Mouse (Mus musculus): ENCODE data around the gene Aldh1l2. TPM values are rescaled to one million over a fixed set of nuclear protein-coding genes. Genes with fewer than 3 reads are reported as not detected.
A peak's percentile ranks its signal among the peaks of the same experiment; 100 is the strongest.
"Not testable (repeated sequence)": the region's sequence is repeated elsewhere in the genome, so short reads cannot be mapped to it uniquely, and the experiment has no call there.

Aldh1l2 gene
- polyA plus RNA-seq, 1 experiment from 2014 or later: 0.24 TPM

- Histone ChIP-seq H3K36me3 (no peaks in the 10 kb centered on the region), H3K27ac (no peak overlapping the region), H3K4me3 (replicated peaks) (peak overlapping the region; percentile 41), H3K9ac (no peak overlapping the region), H3K4me1 (replicated peaks) (peaks cover 4% of the 10 kb centered on the region; the same call in 1 of the 2 replicates), H3K27me3 (peaks cover 43% of the 10 kb centered on the region), H3K4me2 (peak overlapping the region; percentile 64), H3K9me3 (replicated peaks) (no peaks in the 10 kb centered on the region)
- WGBS (ENCODE audit: insufficient replicate concordance): 11% methylated on average over 27 of the region's 27 CpGs
- ATAC-seq (ENCODE audit: low read depth) (no peak), DNase-seq (no peak)
These were observed 556 bp downstream of the Aldh1l2 start for GRCm38 (mm10) chr10:83533258-83533909.

- Histone ChIP-seq H3K9ac (no peak overlapping the region), H3K4me1 (replicated peaks) (peaks cover 4% of the 10 kb centered on the region; the same call in 1 of the 2 replicates), H3K4me2 (no peak overlapping the region), H3K9me3 (replicated peaks) (no peaks in the 10 kb centered on the region), H3K27me3 (peaks cover 37% of the 10 kb centered on the region), H3K36me3 (no peaks in the 10 kb centered on the region), H3K27ac (no peak overlapping the region), H3K4me3 (replicated peaks) (no peak overlapping the region)
- ATAC-seq (ENCODE audit: low read depth): no peak
- DNase-seq: no peak
- WGBS (ENCODE audit: insufficient replicate concordance): 60% methylated on average over 6 of the region's 6 CpGs
These were observed 3.5 kb downstream of the Aldh1l2 start for GRCm38 (mm10) chr10:83530384-83530967.

GRCm38 (mm10) chr10:83524238-83524637 lies 9.7 kb downstream of the Aldh1l2 start:
- H3K27me3 ChIP-seq; H3K4me2 ChIP-seq; ATAC-seq (ENCODE audit: low read depth); H3K27ac ChIP-seq; H3K4me1 ChIP-seq (replicated peaks); H3K9me3 ChIP-seq (replicated peaks); DNase-seq; H3K9ac ChIP-seq; H3K36me3 ChIP-seq; H3K4me3 ChIP-seq (replicated peaks): not testable (repeated sequence)

GRCm38 (mm10) chr10:83520990-83521389 lies 12.9 kb downstream of the Aldh1l2 start:
- whole genome bisulfite sequencing (ENCODE audit: insufficient replicate concordance): 68% methylated on average over 4 of the region's 4 CpGs
- Histone ChIP-seq H3K4me3 (replicated peaks) (no peak overlapping the region), H3K27me3 (no peaks in the 10 kb centered on the region), H3K27ac (no peak overlapping the region), H3K4me2 (no peak overlapping the region), H3K36me3 (no peaks in the 10 kb centered on the region), H3K9ac (no peak overlapping the region), H3K9me3 (replicated peaks) (no peaks in the 10 kb centered on the region), H3K4me1 (replicated peaks) (no peaks in the 10 kb centered on the region)
- no peak for DNase-seq
- ATAC-seq (ENCODE audit: low read depth): no peak

- H3K9me3 ChIP-seq (replicated peaks): no peaks in the 10 kb centered on the region; the same call in 1 of the 2 replicates
- no peak overlapping the region for H3K4me3 ChIP-seq (replicated peaks)
- H3K4me1 ChIP-seq (replicated peaks): no peaks in the 10 kb centered on the region
- no peak for DNase-seq
- no peaks in the 10 kb centered on the region for H3K36me3 ChIP-seq
- ATAC-seq (ENCODE audit: low read depth): no peak
- 63% methylated on average over 8 of the region's 8 CpGs for WGBS (ENCODE audit: insufficient replicate concordance)
- no peak overlapping the region for H3K4me2 ChIP-seq
- no peak overlapping the region for H3K27ac ChIP-seq
- no peak overlapping the region for H3K9ac ChIP-seq
- no peaks in the 10 kb centered on the region for H3K27me3 ChIP-seq
These were observed 20.2 kb downstream of the Aldh1l2 start for GRCm38 (mm10) chr10:83513736-83514135.

GRCm38 (mm10) chr10:83511304-83511703 lies 22.6 kb downstream of the Aldh1l2 start:
- no peak overlapping the region for H3K9ac ChIP-seq
- DNase-seq (no peak), ATAC-seq (ENCODE audit: low read depth) (no peak)
- no peak overlapping the region for H3K4me3 ChIP-seq (replicated peaks)
- H3K9me3 ChIP-seq (replicated peaks): no peaks in the 10 kb centered on the region; the same call in 1 of the 2 replicates
- no peaks in the 10 kb centered on the region for H3K36me3 ChIP-seq
- H3K4me1 ChIP-seq (replicated peaks): no peaks in the 10 kb centered on the region
- no peaks in the 10 kb centered on the region for H3K27me3 ChIP-seq
- no peak overlapping the region for H3K27ac ChIP-seq
- no peak overlapping the region for H3K4me2 ChIP-seq
- WGBS (ENCODE audit: insufficient replicate concordance): 43% methylated on average over 5 of the region's 5 CpGs

- DNase-seq: no peak
- WGBS (ENCODE audit: insufficient replicate concordance): 43% methylated on average over 8 of the region's 8 CpGs
- H3K27ac ChIP-seq: no peak overlapping the region
- H3K9me3 ChIP-seq (replicated peaks): no peaks in the 10 kb centered on the region; the same call in 1 of the 2 replicates
- H3K4me3 ChIP-seq (replicated peaks): no peak overlapping the region
- ATAC-seq (ENCODE audit: low read depth): no peak
- H3K9ac ChIP-seq: no peak overlapping the region
- no peaks in the 10 kb centered on the region for H3K27me3 ChIP-seq
- H3K4me2 ChIP-seq: no peak overlapping the region
- no peaks in the 10 kb centered on the region for H3K4me1 ChIP-seq (replicated peaks)
- H3K36me3 ChIP-seq: no peaks in the 10 kb centered on the region
These were observed 24.8 kb downstream of the Aldh1l2 start for GRCm38 (mm10) chr10:83508962-83509660.

- no peak for ATAC-seq (ENCODE audit: low read depth)
- no peak overlapping the region for H3K9ac ChIP-seq
- 78% methylated on average over 13 of the region's 13 CpGs for WGBS (ENCODE audit: insufficient replicate concordance)
- DNase-seq: no peak
- no peaks in the 10 kb centered on the region for H3K36me3 ChIP-seq
- no peaks in the 10 kb centered on the region for H3K4me1 ChIP-seq (replicated peaks)
- H3K4me2 ChIP-seq: no peak overlapping the region
- H3K4me3 ChIP-seq (replicated peaks): no peak overlapping the region
- no peaks in the 10 kb centered on the region for H3K27me3 ChIP-seq
- H3K9me3 ChIP-seq (replicated peaks): no peaks in the 10 kb centered on the region
- no peak overlapping the region for H3K27ac ChIP-seq
These were observed 36.6 kb downstream of the Aldh1l2 start for GRCm38 (mm10) chr10:83497321-83497720.

- no peak overlapping the region for H3K27ac ChIP-seq
- no peak overlapping the region for H3K9ac ChIP-seq
- H3K9me3 ChIP-seq (replicated peaks): no peaks in the 10 kb centered on the region
- no peak overlapping the region for H3K4me3 ChIP-seq (replicated peaks)
- no peak overlapping the region for H3K4me2 ChIP-seq
- no peaks in the 10 kb centered on the region for H3K36me3 ChIP-seq
- ATAC-seq (ENCODE audit: low read depth) (no peak), DNase-seq (no peak)
- 71% methylated on average over 6 of the region's 6 CpGs for WGBS (ENCODE audit: insufficient replicate concordance)
- H3K27me3 ChIP-seq: no peaks in the 10 kb centered on the region
- no peaks in the 10 kb centered on the region for H3K4me1 ChIP-seq (replicated peaks)
These were observed 43.4 kb downstream of the Aldh1l2 start for GRCm38 (mm10) chr10:83490506-83490905.

GRCm38 (mm10) chr10:83477286-83477685 lies 56.7 kb downstream of the Aldh1l2 start:
- ATAC-seq (ENCODE audit: low read depth) (no peak), DNase-seq (no peak)
- Histone ChIP-seq H3K9me3 (replicated peaks) (peaks cover 18% of the 10 kb centered on the region), H3K9ac (no peak overlapping the region), H3K4me2 (no peak overlapping the region), H3K27ac (no peak overlapping the region), H3K4me3 (replicated peaks) (no peak overlapping the region), H3K27me3 (no peaks in the 10 kb centered on the region), H3K36me3 (no peaks in the 10 kb centered on the region), H3K4me1 (replicated peaks) (no peaks in the 10 kb centered on the region)
- 68% methylated on average over 5 of the region's 5 CpGs for WGBS (ENCODE audit: insufficient replicate concordance)

GRCm38 (mm10) chr10:83475226-83475625 lies 58.7 kb downstream of the Aldh1l2 start:
- H3K4me2 ChIP-seq: no peak overlapping the region
- peaks cover 18% of the 10 kb centered on the region for H3K9me3 ChIP-seq (replicated peaks)
- H3K9ac ChIP-seq: no peak overlapping the region
- H3K36me3 ChIP-seq: no peaks in the 10 kb centered on the region
- DNase-seq: no peak
- H3K27ac ChIP-seq: no peak overlapping the region
- ATAC-seq (ENCODE audit: low read depth): no peak
- H3K27me3 ChIP-seq: no peaks in the 10 kb centered on the region
- H3K4me1 ChIP-seq (replicated peaks): no peaks in the 10 kb centered on the region
- no peak overlapping the region for H3K4me3 ChIP-seq (replicated peaks)
- 81% methylated on average over 13 of the region's 13 CpGs for WGBS (ENCODE audit: insufficient replicate concordance)

All from liver, embryonic 13.5 days (tissue).